Mouse (Mus musculus) spleen, adult 2 months (tissue): ENCODE results near the gene 1700020A23Rik. TPM values are rescaled to one million over a fixed set of nuclear protein-coding genes. Genes with fewer than 3 reads are reported as not detected.

Experiments used
- DNase-seq, 2 experiments: peaks; one replicate each; pipeline versions ENCODE4 v3.0.0 to v3.0.0-alpha.2; 2012 to 2021; ENCODE audit warnings: low spot score in 2 of 2, low read depth in 1 of 2
- H3K27ac ChIP-seq: fragments of 200-500 bp; 2 replicates; pipeline ENCODE4 v1.5.1; 2012; ENCODE audit warnings: low read length, inconsistent platforms; ENCODE audit not compliant: insufficient read depth
- H3K27me3 ChIP-seq: fragments of 200-500 bp; 2 replicates; pipeline ENCODE4 v1.6.1; 2012; ENCODE audit warnings: mild to moderate bottlenecking, moderate library complexity, low read length, inconsistent platforms; ENCODE audit not compliant: control insufficient read depth, insufficient read depth
- H3K36me3 ChIP-seq: fragments of 200-500 bp; 2 replicates; pipeline ENCODE4 v1.6.1; 2012; ENCODE audit warnings: mild to moderate bottlenecking, low read length, inconsistent platforms; ENCODE audit not compliant: control insufficient read depth, insufficient read depth
- H3K4me1 ChIP-seq: fragments of 200-500 bp; 2 replicates; pipeline ENCODE4 v1.6.1; 2011; ENCODE audit warnings: inconsistent platforms; ENCODE audit not compliant: control insufficient read depth, insufficient read depth, insufficient read length
- H3K4me3 ChIP-seq: fragments of 200-500 bp; 2 replicates; pipeline ENCODE4 v1.5.1; 2011; ENCODE audit warnings: mild to moderate bottlenecking, inconsistent platforms; ENCODE audit not compliant: insufficient read depth, insufficient read length; ENCODE audit errors: extremely low read depth
- CTCF ChIP-seq: fragments of 200-500 bp; IDR thresholded peaks from 2 replicates; pipeline ENCODE4 v1.5.1; 2011; ENCODE audit warnings: mild to moderate bottlenecking, inconsistent platforms; ENCODE audit not compliant: insufficient read depth, insufficient read length, insufficient replicate concordance; ENCODE audit errors: extremely low read depth
- POLR2A ChIP-seq: fragments of 200-500 bp; IDR thresholded peaks from 2 replicates; pipeline ENCODE4 v1.6.1; 2011; ENCODE audit warnings: low read depth, low read length, inconsistent platforms
- WGBS: fragments of 180-500 bp; shearing (Covaris S2); methylation state at CpG from one replicate; pipeline ENCODE4 v1.1.7; 2018; 5-methylcytosine and 5-hydroxymethylcytosine counted together
- polyA plus RNA-seq: library from polyadenylated mRNA; depleted of rRNA; stranded (reverse); fragments of >200 nt; gene quantifications from 2 replicates; pipeline ENCODE4 v1.2.3, GENCODE M21; 2012

1700020A23Rik gene
- polyA plus RNA-seq, 1 experiment: not detected

DNA sequence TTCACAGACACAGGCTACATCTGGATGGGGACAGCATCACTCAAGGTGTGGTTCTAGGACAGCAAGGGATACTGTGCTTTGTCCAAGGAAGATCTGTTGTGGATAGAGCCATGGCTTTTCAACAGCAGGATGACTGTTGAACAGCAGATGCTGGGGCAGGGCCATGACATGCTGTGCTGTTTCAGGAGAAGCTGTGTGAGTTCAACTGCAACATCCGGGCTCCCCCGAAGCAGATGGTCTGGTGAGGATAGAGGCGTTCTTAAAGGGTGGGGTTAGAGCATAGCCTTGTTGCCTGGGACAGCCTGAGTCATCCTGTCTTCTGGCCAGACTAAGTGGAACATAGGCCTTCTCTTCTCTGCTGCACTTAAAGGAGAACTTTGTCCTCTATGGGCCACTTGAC lies 33.8 kb downstream of the 1700020A23Rik start:
- H3K36me3 ChIP-seq: peaks cover 52% of the 10 kb centered on the region
- H3K27ac ChIP-seq: no peak overlapping the region
- 87% methylated on average over 3 of the region's 3 CpGs for WGBS
- TF ChIP-seq POLR2A (no peak), CTCF (no peak)
- DNase-seq: no peak
- H3K4me1 ChIP-seq: no peaks in the 10 kb centered on the region
- H3K4me3 ChIP-seq: no peak overlapping the region
- no peaks in the 10 kb centered on the region for H3K27me3 ChIP-seq

- no peak for DNase-seq
- WGBS: 92% methylated on average over 4 of the region's 4 CpGs
- TF ChIP-seq CTCF (no peak), POLR2A (no peak)
- H3K36me3 ChIP-seq: peaks cover 56% of the 10 kb centered on the region
- H3K27ac ChIP-seq: no peak overlapping the region
- no peaks in the 10 kb centered on the region for H3K27me3 ChIP-seq
- no peaks in the 10 kb centered on the region for H3K4me1 ChIP-seq
- no peak overlapping the region for H3K4me3 ChIP-seq
These were observed 34.9 kb downstream of the 1700020A23Rik start for GRCm38 (mm10) chr2:130439840-130440480.

DNA sequence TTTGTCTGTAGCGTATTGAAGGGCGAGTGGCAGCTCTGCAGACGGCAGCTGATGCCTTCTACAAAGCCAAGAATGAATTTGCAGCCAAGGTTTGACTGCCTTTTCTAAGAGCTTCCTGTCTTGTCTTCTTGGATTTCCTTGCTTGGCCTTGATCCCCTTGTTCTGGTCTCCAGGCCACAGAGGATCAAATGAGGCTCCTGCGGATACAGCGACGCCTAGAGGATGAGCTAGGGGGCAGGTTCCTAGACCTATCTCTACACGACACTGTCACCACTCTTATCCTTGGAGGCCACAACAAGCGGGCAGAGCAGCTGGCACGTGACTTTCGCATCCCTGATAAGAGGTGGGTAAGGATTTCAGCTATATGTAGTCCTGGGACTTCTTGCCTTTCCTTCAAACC lies 37.1 kb downstream of the 1700020A23Rik start:
- 88% methylated on average over 10 of the region's 10 CpGs for WGBS
- no peak overlapping the region for H3K4me3 ChIP-seq
- TF ChIP-seq POLR2A: no peak
- no peak for TF ChIP-seq CTCF
- no peak overlapping the region for H3K27ac ChIP-seq
- no peaks in the 10 kb centered on the region for H3K4me1 ChIP-seq
- H3K27me3 ChIP-seq: no peaks in the 10 kb centered on the region
- no peak for DNase-seq
- peaks cover 56% of the 10 kb centered on the region for H3K36me3 ChIP-seq

- Histone ChIP-seq H3K4me3 (no peak overlapping the region), H3K27ac (no peak overlapping the region), H3K27me3 (no peaks in the 10 kb centered on the region), H3K4me1 (no peaks in the 10 kb centered on the region; the same call in 1 of the 2 replicates), H3K36me3 (peaks cover 6% of the 10 kb centered on the region)
- no peak for DNase-seq
- no peak for TF ChIP-seq POLR2A
- TF ChIP-seq CTCF: no peak
These were observed 43.4 kb downstream of the 1700020A23Rik start for GRCm38 (mm10) chr2:130448449-130448848.

GRCm38 (mm10) chr2:130449021-130449793 lies 44.1 kb downstream of the 1700020A23Rik start:
- 10% methylated on average over 17 of the region's 17 CpGs for WGBS
- TF ChIP-seq CTCF (no peak), POLR2A (no peak)
- DNase-seq: peak in 1 of 2 experiments; percentile 10
- no peak overlapping the region for H3K27ac ChIP-seq
- no peaks in the 10 kb centered on the region for H3K27me3 ChIP-seq
- peaks cover 2% of the 10 kb centered on the region; the same call in 1 of the 2 replicates for H3K36me3 ChIP-seq
- no peaks in the 10 kb centered on the region; the same call in 1 of the 2 replicates for H3K4me1 ChIP-seq
- peak overlapping the region; percentile 95 for H3K4me3 ChIP-seq

DNA sequence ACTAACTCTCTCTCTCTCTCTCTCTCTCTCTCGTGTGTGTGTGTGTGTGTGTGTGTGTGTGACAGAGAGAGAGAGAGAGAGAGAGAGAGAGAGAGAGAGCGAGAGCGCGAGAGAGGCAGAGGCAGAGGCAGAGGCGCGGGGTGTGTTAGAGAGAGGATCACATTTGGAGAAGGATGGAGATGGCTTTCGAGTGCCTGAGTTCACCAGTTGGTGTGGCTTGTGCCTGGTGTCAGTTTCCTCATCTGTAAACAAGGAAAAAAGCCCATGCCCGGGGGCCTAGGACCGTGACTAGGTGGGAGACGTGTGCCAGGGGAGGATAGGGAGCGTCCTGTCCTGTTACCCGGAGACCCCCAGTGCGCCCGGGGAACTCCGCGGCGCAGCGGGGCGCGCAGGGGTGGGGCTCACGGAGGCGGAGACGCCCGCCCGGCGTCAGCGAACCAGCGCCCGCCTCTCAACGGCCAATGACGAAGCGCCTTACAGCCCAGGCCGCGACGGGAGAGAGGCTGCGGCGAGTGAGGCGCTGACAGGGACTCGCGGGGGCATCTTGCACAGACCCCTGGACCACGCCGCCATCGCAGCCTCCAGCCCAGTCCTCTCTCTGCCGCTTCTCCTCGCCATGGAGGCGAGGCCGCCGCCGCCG lies 44.9 kb downstream of the 1700020A23Rik start, which contains the start of gene Ptpra:
Ptpra (plus strand) TSS at position 485 of the 640 bp plus-strand sequence.
- TF ChIP-seq POLR2A (peak; percentile 88), CTCF (no peak)
- peak within 1 kb of the TSS; percentile 94 for H3K27ac ChIP-seq
- no peaks in the 10 kb centered on the region; the same call in 1 of the 2 replicates for H3K4me1 ChIP-seq
- peak within 1 kb of the TSS; percentile 95 for H3K4me3 ChIP-seq
- under 1% methylated on average over 50 of the region's 50 CpGs for WGBS
- H3K36me3 ChIP-seq: no peaks in the 10 kb centered on the region
- DNase-seq: peak; percentile 66 to 90
- no peaks in the 10 kb centered on the region for H3K27me3 ChIP-seq
